Mouse (Mus musculus) lung, adult 2 months (tissue): ENCODE results near the gene Cd96. TPM values are rescaled to one million over a fixed set of nuclear protein-coding genes. Genes with fewer than 3 reads are reported as not detected.

Experiments
- DNase-seq: peaks from one replicate; pipeline ENCODE4 v3.0.0; 2022
- H3K4me1 ChIP-seq: fragments of 200-500 bp; 2 replicates; pipeline ENCODE4 v1.6.1; 2011; ENCODE audit warnings: low read length; ENCODE audit not compliant: control insufficient read depth, insufficient read depth
- H3K4me3 ChIP-seq: fragments of 200-500 bp; replicated peaks from 2 replicates; pipeline ENCODE3; 2011; ENCODE audit warnings: low read depth, mild to moderate bottlenecking, control low read depth, low read length; ENCODE audit errors: extremely low read depth
- CTCF ChIP-seq: fragments of 200-500 bp; IDR thresholded peaks from 2 replicates; pipeline ENCODE4 v1.5.1; 2011; ENCODE audit warnings: mild to moderate bottlenecking, low read length, control low read depth; ENCODE audit not compliant: insufficient read depth
- POLR2A ChIP-seq: fragments of 200-500 bp; IDR thresholded peaks from 2 replicates; pipeline ENCODE4 v1.6.1; 2011; ENCODE audit warnings: low read depth, mild to moderate bottlenecking, control low read depth, low read length, borderline replicate concordance; ENCODE audit errors: extremely low read depth
- WGBS: fragments of 180-500 bp; shearing (Covaris S2); methylation state at CpG from one replicate; pipeline ENCODE4 v1.1.7; 2018; 5-methylcytosine and 5-hydroxymethylcytosine counted together
- polyA plus RNA-seq: library from polyadenylated mRNA; depleted of rRNA; stranded (reverse); fragments of >200 nt; gene quantifications from 2 replicates; pipeline ENCODE4 v1.2.3, GENCODE M21; 2012

Gene Cd96
- polyA plus RNA-seq, 1 experiment, result 0.78 TPM

- no peak for DNase-seq
- H3K4me3 ChIP-seq, result no peak overlapping the region
- 67% methylated on average over 1 of the region's 1 CpGs for WGBS
These were observed 100.7 kb downstream of the Cd96 start for GRCm38 (mm10) chr16:46019359-46019758.

GRCm38 (mm10) chr16:46011696-46012095 lies 108.4 kb downstream of the Cd96 start:
- H3K4me3 ChIP-seq, result no peak overlapping the region
- TF ChIP-seq CTCF (no peak), POLR2A (no peak)
- H3K4me1 ChIP-seq, result peaks cover 3% of the 10 kb centered on the region
- 97% methylated on average over 1 of the region's 1 CpGs for WGBS
- DNase-seq, result no peak

More at GRCm38 (mm10) chr16:46019359-46019758, 100.7 kb downstream of the Cd96 start:
- H3K4me1 ChIP-seq, result no peaks in the 10 kb centered on the region
- no peak for TF ChIP-seq CTCF
- no peak for TF ChIP-seq POLR2A

GRCm38 (mm10) chr16:46010906-46011220 lies 109.2 kb downstream of the Cd96 start:
- WGBS, result 12% methylated on average over 5 of the region's 5 CpGs
- DNase-seq, result no peak

DNA sequence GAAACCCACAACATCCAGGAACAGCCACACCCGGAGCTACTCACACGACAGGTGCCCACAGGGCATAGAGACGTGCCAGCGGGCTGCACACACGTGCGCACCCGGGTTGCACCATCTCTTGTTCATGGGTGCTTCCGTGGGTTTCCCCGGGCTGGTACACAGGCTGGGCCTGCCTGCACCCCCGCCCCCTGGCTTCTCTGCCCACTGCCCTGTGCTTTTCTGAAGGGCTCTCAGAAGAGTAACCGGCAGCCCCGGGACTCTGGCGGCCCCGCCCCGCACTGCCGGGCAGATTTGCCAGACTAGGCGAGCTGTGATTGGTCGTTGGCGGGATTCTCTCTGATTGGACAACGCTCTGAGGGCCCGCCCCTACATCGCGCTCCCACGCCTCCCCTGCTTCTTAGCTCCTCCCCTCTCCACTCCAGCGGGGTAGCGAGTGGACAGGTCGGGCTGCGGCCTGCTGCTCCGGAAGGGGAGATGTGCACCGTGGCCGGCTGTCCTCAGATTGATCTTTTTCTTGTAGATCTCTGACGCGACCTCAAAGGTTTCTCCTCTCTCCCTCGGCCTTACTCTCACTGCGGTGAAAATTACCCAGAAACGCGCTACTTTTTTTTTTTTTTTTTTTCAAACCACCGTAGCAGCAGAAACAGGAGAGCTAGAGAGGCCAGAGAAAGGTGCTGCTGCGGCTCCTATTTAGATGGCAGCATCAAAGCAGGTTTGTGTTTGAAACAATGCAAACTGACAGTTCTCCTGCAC lies 109.7 kb downstream of the Cd96 start, which contains the start of gene Plcxd2:
Gene Plcxd2 (minus strand): TSS at position 66 of the 753 bp plus-strand sequence.
- H3K4me3 ChIP-seq, result peak within 1 kb of the TSS; percentile 64
- peak; percentile 93 for DNase-seq
- TF ChIP-seq CTCF (no peak), POLR2A (peak; percentile 95; the same call in 1 of the 2 replicates)
- H3K4me1 ChIP-seq, result peaks cover 3% of the 10 kb centered on the region
- WGBS, result 1% methylated on average over 39 of the region's 39 CpGs

More at GRCm38 (mm10) chr16:46010906-46011220, 109.2 kb downstream of the Cd96 start:
- TF ChIP-seq POLR2A (no peak), CTCF (no peak)
- Histone ChIP-seq H3K4me1 (peaks cover 3% of the 10 kb centered on the region), H3K4me3 (peak overlapping the region; percentile 64)

- peaks cover 3% of the 10 kb centered on the region for H3K4me1 ChIP-seq
These were observed 110.3 kb downstream of the Cd96 start for GRCm38 (mm10) chr16:46009717-46010116.

DNA sequence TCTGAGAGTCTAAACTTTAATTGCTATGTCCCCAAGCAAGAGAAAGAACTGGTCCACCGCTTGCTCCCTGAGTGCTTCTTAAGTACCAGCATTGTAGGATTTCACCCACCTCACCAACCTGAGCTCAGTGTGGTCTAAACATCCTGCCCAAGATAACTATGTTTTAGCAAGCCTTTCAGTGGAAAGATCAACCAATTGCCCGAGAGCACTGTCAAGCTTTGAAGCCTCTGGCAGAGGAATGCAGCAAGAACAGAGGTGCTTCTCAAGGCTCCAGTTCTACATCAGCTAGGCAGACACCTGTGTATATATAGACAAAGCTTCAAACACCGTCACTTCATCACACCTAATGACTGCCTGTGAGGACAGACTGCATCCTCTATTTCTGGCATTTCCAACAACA lies 111.3 kb downstream of the Cd96 start:
- DNase-seq, result no peak
- Histone ChIP-seq H3K4me1 (peaks cover 3% of the 10 kb centered on the region), H3K4me3 (no peak overlapping the region)
- WGBS, result 71% methylated on average over 3 of the region's 3 CpGs
- TF ChIP-seq CTCF (no peak), POLR2A (no peak)

More at GRCm38 (mm10) chr16:46009717-46010116, 110.3 kb downstream of the Cd96 start:
- no peak for TF ChIP-seq CTCF
- TF ChIP-seq POLR2A, result no peak
- peak overlapping the region; percentile 57 for H3K4me3 ChIP-seq
- 3% methylated on average over 13 of the region's 13 CpGs for WGBS
- peak; percentile 8 for DNase-seq

- peaks cover 3% of the 10 kb centered on the region for H3K4me1 ChIP-seq
- no peak for DNase-seq
- WGBS, result 68% methylated on average over 5 of the region's 5 CpGs
- TF ChIP-seq CTCF (no peak), POLR2A (no peak)
- H3K4me3 ChIP-seq, result no peak overlapping the region
These were observed 111.9 kb downstream of the Cd96 start for GRCm38 (mm10) chr16:46008036-46008605.

DNA sequence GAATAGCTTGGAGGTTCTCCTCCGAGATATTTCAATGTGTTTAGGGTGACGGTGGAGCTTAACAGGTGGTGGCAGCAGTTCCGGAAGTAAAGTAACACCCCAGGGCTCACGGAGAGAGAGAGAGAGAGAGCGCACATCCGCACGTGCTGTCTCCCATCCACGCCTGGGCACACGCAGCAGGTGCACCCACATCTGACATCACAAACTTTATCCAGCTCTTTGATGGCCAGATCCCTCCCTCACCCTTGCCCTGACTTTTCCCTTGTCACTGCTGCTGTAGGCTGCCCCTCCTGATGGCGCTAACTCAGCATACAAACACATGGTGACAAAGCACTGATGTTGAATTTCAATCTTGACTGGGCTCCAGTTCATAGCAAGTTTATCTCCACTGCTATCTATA lies 113.8 kb downstream of the Cd96 start:
- Histone ChIP-seq H3K4me3 (no peak overlapping the region), H3K4me1 (peaks cover 3% of the 10 kb centered on the region)
- TF ChIP-seq CTCF (no peak), POLR2A (no peak)
- no peak for DNase-seq
- WGBS, result 75% methylated on average over 10 of the region's 10 CpGs

- 72% methylated on average over 10 of the region's 10 CpGs for WGBS
- DNase-seq, result no peak
- Histone ChIP-seq H3K4me3 (no peak overlapping the region), H3K4me1 (no peaks in the 10 kb centered on the region; the same call in 1 of the 2 replicates)
- TF ChIP-seq POLR2A (no peak), CTCF (no peak)
These were observed 118.4 kb downstream of the Cd96 start for GRCm38 (mm10) chr16:46001550-46002166.
